Mouse (Mus musculus) liver, embryonic 14.5 days (tissue): ENCODE measurements at regions not wholly inside any gene's neighbourhood (a gene's known extent, or its start where the extent isn't known, plus 50 kb on each side); places are given as distances from the start of the nearest gene placed in this dataset.

Experiments used
- CTCF ChIP-seq: IDR thresholded peaks from 2 replicates; pipeline ENCODE4 v1.5.1; 2016; ENCODE audit warnings: antibody characterized with exemption, low read depth, control low read depth
- EP300 ChIP-seq: IDR thresholded peaks from 2 replicates; pipeline ENCODE4 v1.6.1; 2016; ENCODE audit warnings: antibody characterized with exemption, low read depth

DNA sequence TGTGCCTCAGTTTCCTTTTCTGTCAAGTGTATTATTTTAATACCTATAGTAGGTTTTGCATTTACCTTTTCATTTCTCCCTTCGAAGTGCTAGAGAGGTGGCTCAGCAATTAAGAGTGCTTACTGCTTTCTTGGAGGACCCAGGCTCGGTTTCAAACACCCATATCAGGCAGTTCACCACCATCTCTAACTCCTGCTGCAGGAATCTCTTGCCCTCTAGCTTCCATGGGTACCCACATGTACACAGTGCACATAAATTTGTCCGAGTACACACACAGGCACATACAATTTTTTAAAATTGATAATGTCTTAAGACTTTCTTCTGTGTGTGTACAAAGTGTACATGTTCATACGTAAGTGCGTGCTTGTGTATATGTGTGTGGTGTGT is 220.9 kb upstream of the Rpl38 start:
- no peak for TF ChIP-seq CTCF
- no peak for TF ChIP-seq EP300
